Mouse (Mus musculus) thymus, postnatal 0 days (tissue): Measurements from ENCODE around the gene Cnppd1. TPM values are rescaled to one million over a fixed set of nuclear protein-coding genes. Genes with fewer than 3 reads are reported as not detected.

Source experiments
- DNase-seq: peaks from one replicate; pipeline ENCODE4 v3.0.0-alpha.2; 2015; ENCODE audit warnings: low spot score
- polyA plus RNA-seq: library from polyadenylated mRNA; unstranded; fragments of >200 nt; fragmentation: Nextera tagmentation; extraction: Ambion mirVana; gene quantifications from 2 replicates; pipeline ENCODE4 v1.2.1, GENCODE M21; 2015

Gene Cnppd1
- 74.5 and 79.4 TPM in 2 replicates for polyA plus RNA-seq

GRCm38 (mm10) chr1:75142301-75143261, at the start of gene Cnppd1, which contains the start of gene Retreg2:
Gene Cnppd1, minus strand, starts transcription at chr1:75142711.
Gene Retreg2, plus strand, starts transcription at chr1:75142778.
- DNase-seq: peak; percentile 97

- DNase-seq: peak; percentile 98
Measured at GRCm38 (mm10) chr1:75191622-75192402, 49.3 kb upstream of the Cnppd1 start, which contains the start of the genes Ankzf1 and Atg9a. Gene Ankzf1, plus strand, starts transcription at chr1:75192151. Gene Atg9a, minus strand, starts transcription at chr1:75192196.

- no peak for DNase-seq
Measured at GRCm38 (mm10) chr1:75191258-75191621, 48.7 kb upstream of the Cnppd1 start.

- no peak for DNase-seq
Measured at GRCm38 (mm10) chr1:75190577-75190976, 48.1 kb upstream of the Cnppd1 start.

- no peak for DNase-seq
Measured at GRCm38 (mm10) chr1:75187914-75188483, 45.5 kb upstream of the Cnppd1 start.

GRCm38 (mm10) chr1:75187126-75187525, 44.6 kb upstream of the Cnppd1 start:
- DNase-seq: no peak

- no peak for DNase-seq
Measured at GRCm38 (mm10) chr1:75185495-75185894, 43.0 kb upstream of the Cnppd1 start.

GRCm38 (mm10) chr1:75182160-75182559, 39.6 kb upstream of the Cnppd1 start:
- no peak for DNase-seq

GRCm38 (mm10) chr1:75181377-75181870, 38.9 kb upstream of the Cnppd1 start:
- DNase-seq: no peak

- DNase-seq: no peak
Measured at GRCm38 (mm10) chr1:75180741-75181140, 38.2 kb upstream of the Cnppd1 start.

- peak; percentile 90 for DNase-seq
Measured at GRCm38 (mm10) chr1:75180105-75180590, 37.6 kb upstream of the Cnppd1 start, which contains the start of gene Abcb6. Gene Abcb6, minus strand, starts transcription at chr1:75180392.

- peak; percentile 13 for DNase-seq
Measured at GRCm38 (mm10) chr1:75179334-75180104, 37.0 kb upstream of the Cnppd1 start.

GRCm38 (mm10) chr1:75168472-75169464, 26.3 kb upstream of the Cnppd1 start, which contains the start of gene Zfand2b:
Gene Zfand2b, plus strand, starts transcription at chr1:75168646.
- DNase-seq: peak; percentile 95

GRCm38 (mm10) chr1:75168093-75168471, 25.6 kb upstream of the Cnppd1 start:
- DNase-seq: no peak

- DNase-seq: no peak
Measured at GRCm38 (mm10) chr1:75160256-75160617, 17.7 kb upstream of the Cnppd1 start.

GRCm38 (mm10) chr1:75159540-75160255, 17.2 kb upstream of the Cnppd1 start:
- DNase-seq: no peak

- no peak for DNase-seq
Measured at GRCm38 (mm10) chr1:75158990-75159389, 16.5 kb upstream of the Cnppd1 start.

- no peak for DNase-seq
Measured at GRCm38 (mm10) chr1:75155837-75156236, 13.3 kb upstream of the Cnppd1 start.
